Mouse (Mus musculus) forebrain, embryonic 11.5 days (tissue): Measurements from ENCODE around the gene Tcf12. TPM values are rescaled to one million over a fixed set of nuclear protein-coding genes. Genes with fewer than 3 reads are reported as not detected.

Experiments used
- ATAC-seq: fragments of 200-750 bp; cut with Nextera tagmentation; replicated peaks from 2 replicates; pipeline ENCODE4 v1.8.0; 2017; ENCODE audit warnings: moderate TSS enrichment; ENCODE audit not compliant: low FRiP score
- DNase-seq: peaks from one replicate; pipeline ENCODE4 v3.0.0-alpha.2; 2017; ENCODE audit warnings: low spot score
- H3K27ac ChIP-seq: fragments of 300-500 bp; sonication (generic); 2 replicates; pipeline ENCODE4 v1.5.1; 2014; ENCODE audit warnings: low read depth, low read length
- H3K27me3 ChIP-seq: fragments of 300-500 bp; sonication (generic); 2 replicates; pipeline ENCODE4 v1.6.1; 2014; ENCODE audit warnings: mild to moderate bottlenecking, low read length, mixed read lengths; ENCODE audit not compliant: control insufficient read depth, insufficient read depth
- H3K36me3 ChIP-seq: fragments of 300-500 bp; sonication (generic); 2 replicates; pipeline ENCODE4 v1.6.1; 2014; ENCODE audit warnings: mild to moderate bottlenecking, low read length, moderate library complexity, mixed read lengths; ENCODE audit not compliant: control insufficient read depth, insufficient read depth
- H3K4me1 ChIP-seq: fragments of 300-500 bp; sonication (generic); replicated peaks from 2 replicates; pipeline ENCODE4 v1.6.1; 2014; ENCODE audit warnings: low read length, mixed read lengths; ENCODE audit not compliant: control insufficient read depth, insufficient read depth
- H3K4me2 ChIP-seq: fragments of 300-500 bp; sonication (generic); 2 replicates; pipeline ENCODE4 v1.6.1; 2014; ENCODE audit warnings: low read depth, mild to moderate bottlenecking, low read length, moderate library complexity, mixed read lengths; ENCODE audit not compliant: severe bottlenecking
- H3K4me3 ChIP-seq: fragments of 300-500 bp; sonication (generic); 2 replicates; pipeline ENCODE4 v1.5.1; 2014; ENCODE audit warnings: low read depth, low read length
- H3K9ac ChIP-seq: fragments of 300-500 bp; sonication (generic); 2 replicates; pipeline ENCODE4 v1.6.1; 2014; ENCODE audit warnings: low read length
- H3K9me3 ChIP-seq: fragments of 300-500 bp; sonication (generic); 2 replicates; pipeline ENCODE4 v1.6.1; 2016; ENCODE audit warnings: low read length, mixed read lengths; ENCODE audit not compliant: control insufficient read depth
- WGBS: fragments of 180-500 bp; shearing (Covaris S2); extraction: QIAGEN DNeasy Blood & Tissue Kit; methylation state at CpG from one replicate; pipeline ENCODE4 v1.1.7; 2014; 5-methylcytosine and 5-hydroxymethylcytosine counted together
- microRNA-seq: library from miRNA; unstranded; fragments of <30 nt; microRNA quantifications from one replicate; pipeline ENCODE4, GENCODE M21; 2016; ENCODE audit not compliant: insufficient number of aligned reads
- polyA plus RNA-seq: library from polyadenylated mRNA; unstranded; fragments of >200 nt; fragmentation: Nextera tagmentation; extraction: Ambion mirVana; gene quantifications from 2 replicates; pipeline ENCODE4 v1.2.1, GENCODE M21; 2014

Gene Tcf12
- polyA plus RNA-seq, 1 experiment from 2014 or later: 127 TPM

DNA sequence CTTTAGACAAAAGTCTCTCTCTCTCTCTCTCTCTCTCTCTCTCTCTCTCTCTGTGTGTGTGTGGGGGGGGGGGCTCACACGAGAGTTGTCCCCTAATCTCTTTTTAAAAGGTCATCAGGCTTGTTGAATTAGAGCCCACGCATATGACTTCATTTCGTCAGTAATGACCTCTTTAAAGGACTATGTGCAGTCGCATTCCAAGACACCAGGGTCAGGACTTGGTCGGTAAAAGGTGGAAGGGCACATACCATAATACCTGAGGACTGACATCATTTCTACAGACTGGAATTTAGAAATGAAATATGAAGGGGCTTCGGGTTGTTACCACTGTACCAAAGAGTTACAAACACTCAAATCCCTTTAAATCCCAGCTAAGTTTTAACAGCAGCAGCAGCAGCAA lies 307.6 kb downstream of the Tcf12 start:
- WGBS: 30% methylated on average over 6 of the region's 6 CpGs
- no peaks in the 10 kb centered on the region for H3K36me3 ChIP-seq
- DNase-seq: no peak
- no peaks in the 10 kb centered on the region for H3K9me3 ChIP-seq
- no peak overlapping the region for H3K4me3 ChIP-seq
- no peak overlapping the region for H3K27ac ChIP-seq
- H3K4me1 ChIP-seq: no peaks in the 10 kb centered on the region
- no peak for ATAC-seq
- H3K4me2 ChIP-seq: no peak overlapping the region
- H3K9ac ChIP-seq: no peak overlapping the region
- no peaks in the 10 kb centered on the region for H3K27me3 ChIP-seq

GRCm38 (mm10) chr9:71803281-71803680 lies 308.4 kb downstream of the Tcf12 start:
- no peak overlapping the region for H3K27ac ChIP-seq
- no peaks in the 10 kb centered on the region for H3K27me3 ChIP-seq
- 66% methylated on average over 7 of the region's 7 CpGs for WGBS
- H3K4me2 ChIP-seq: no peak overlapping the region
- ATAC-seq: no peak
- H3K9ac ChIP-seq: no peak overlapping the region
- DNase-seq: no peak
- H3K9me3 ChIP-seq: no peaks in the 10 kb centered on the region
- H3K4me1 ChIP-seq: no peaks in the 10 kb centered on the region
- no peaks in the 10 kb centered on the region for H3K36me3 ChIP-seq
- no peak overlapping the region for H3K4me3 ChIP-seq

GRCm38 (mm10) chr9:71799598-71799997 lies 312.1 kb downstream of the Tcf12 start:
- H3K36me3 ChIP-seq: no peaks in the 10 kb centered on the region
- WGBS: 84% methylated on average over 5 of the region's 5 CpGs
- H3K9me3 ChIP-seq: no peaks in the 10 kb centered on the region
- DNase-seq (no peak), ATAC-seq (no peak)
- H3K4me2 ChIP-seq: no peak overlapping the region
- no peaks in the 10 kb centered on the region for H3K4me1 ChIP-seq
- H3K27ac ChIP-seq: no peak overlapping the region
- no peak overlapping the region for H3K4me3 ChIP-seq
- no peaks in the 10 kb centered on the region for H3K27me3 ChIP-seq
- no peak overlapping the region for H3K9ac ChIP-seq

- Histone ChIP-seq H3K27me3 (no peaks in the 10 kb centered on the region), H3K4me3 (no peak overlapping the region), H3K27ac (no peak overlapping the region), H3K4me1 (no peaks in the 10 kb centered on the region), H3K9ac (no peak overlapping the region), H3K36me3 (no peaks in the 10 kb centered on the region), H3K9me3 (no peaks in the 10 kb centered on the region), H3K4me2 (no peak overlapping the region)
- WGBS: 47% methylated on average over 5 of the region's 5 CpGs
- no peak for ATAC-seq
- no peak for DNase-seq
Observed at GRCm38 (mm10) chr9:71798176-71798575, 313.5 kb downstream of the Tcf12 start.

Small RNAs within 50 kb of the gene (microRNA-seq; reads per million reads assigned to microRNA genes)
- not detected for gene Gm27450

Other genes starting within 250 kb of the Tcf12 start
- 54.2 and 66.3 TPM in 2 replicates for gene Zfp280d, start 163.0 kb upstream of the Tcf12 start, polyA plus RNA-seq